Mouse (Mus musculus): ENCODE data around the gene Chchd10.
A peak's percentile ranks its signal among the peaks of the same experiment; 100 is the strongest.

The Chchd10 gene

DNA sequence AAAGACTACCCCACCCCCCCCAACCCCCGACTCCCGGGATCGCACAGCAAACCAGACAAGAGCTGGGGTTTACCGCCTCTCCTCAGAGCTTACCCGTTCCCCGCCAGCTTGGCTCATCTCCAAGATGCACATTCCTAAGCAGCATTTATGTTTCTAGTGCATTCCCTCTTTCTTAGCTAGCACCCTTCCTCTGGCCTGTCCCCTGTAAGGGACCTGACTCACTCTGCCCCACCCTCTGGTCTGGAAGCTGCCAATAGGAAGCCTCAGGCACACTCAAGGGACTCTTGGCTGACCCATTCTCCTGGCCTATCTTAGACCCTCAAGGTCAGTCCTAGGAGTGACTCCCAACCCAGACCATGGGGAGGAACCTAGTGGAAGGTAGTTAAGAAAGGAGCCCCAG lies 2.6 kb upstream of the Chchd10 start:
- DNase-seq, result no peak

- DNase-seq, result no peak
These were observed 1.6 kb upstream of the Chchd10 start for GRCm38 (mm10) chr10:75931311-75931710.

DNA sequence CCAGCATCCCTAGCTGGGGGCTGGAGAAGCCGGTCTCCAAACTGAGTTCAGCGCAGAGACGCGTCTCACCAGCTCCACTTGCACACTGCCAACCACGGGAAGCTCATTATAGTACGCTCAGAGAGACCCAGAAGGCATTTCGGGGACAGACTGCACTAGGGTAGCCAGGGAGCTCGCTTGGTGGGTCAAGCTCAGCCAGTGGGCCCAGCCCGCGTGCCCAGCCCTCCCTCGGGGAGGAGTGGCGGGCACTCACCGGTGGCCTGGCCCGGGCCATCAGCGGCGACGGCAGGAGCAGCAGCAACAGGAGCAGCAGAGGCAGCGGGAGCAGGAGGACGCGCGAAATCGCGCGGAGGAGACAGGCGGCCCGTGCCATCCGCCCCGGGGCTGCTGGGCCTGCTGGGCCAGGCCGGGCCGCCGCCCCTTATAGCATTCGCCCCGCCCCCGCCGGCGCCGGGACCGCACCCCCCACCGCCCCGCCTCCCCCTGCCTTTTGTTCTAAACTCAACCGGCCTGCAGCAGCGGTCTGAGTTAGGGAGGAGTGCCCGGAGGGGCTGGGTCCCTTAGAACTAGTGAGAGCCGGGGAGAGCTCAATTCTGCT lies 750 bp upstream of the Chchd10 start:
- DNase-seq, result no peak

GRCm38 (mm10) chr10:75934991-75935390 lies 2.1 kb downstream of the Chchd10 start:
- DNase-seq, result no peak

DNA sequence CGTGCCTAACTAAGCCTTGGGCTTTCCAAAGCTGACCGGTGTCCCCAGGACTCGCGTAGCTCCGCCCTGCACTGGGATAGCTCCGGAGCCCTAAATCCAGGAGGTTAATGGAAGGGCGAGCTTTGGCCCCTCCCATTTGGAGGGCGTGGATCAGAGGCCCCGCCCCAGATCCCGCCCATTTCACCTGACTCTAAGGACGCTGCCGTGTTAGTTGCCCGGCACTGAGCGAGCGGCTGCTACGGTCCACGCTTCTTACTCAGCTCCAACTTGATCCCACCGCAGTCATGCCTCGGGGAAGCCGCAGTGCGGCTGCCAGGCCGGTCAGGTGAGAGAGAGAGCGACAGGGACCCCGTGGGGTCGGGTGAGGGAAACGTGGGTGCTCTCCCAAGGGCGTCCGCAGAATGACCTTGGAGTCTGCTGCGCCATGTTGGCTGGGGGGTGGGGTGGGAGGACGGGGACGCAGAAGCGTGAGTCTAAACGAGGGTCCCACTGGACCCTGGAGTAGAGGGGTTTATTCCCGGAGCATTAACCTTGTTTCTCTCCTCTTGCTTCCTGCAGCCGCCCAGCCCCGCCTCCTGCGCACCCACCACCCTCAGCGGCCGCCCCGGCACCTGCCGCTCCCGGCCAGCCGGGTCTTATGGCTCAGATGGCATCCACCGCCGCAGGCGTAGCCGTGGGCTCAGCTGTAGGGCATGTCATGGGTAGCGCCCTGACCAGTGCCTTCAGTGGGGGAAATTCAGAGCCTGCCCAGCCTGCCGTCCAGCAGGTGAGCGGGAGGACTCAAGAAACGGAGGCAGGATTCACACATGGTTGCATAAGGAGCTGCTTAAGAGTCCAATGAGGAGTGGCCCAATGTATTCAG lies 3.0 kb downstream of the Chchd10 start, which contains the start of gene Mmp11:
Mmp11 (minus strand) TSS at position 817 of the 862 bp plus-strand sequence.
- DNase-seq, result peak; percentile 89

- DNase-seq, result peak; percentile 53
These were observed 4.2 kb downstream of the Chchd10 start for GRCm38 (mm10) chr10:75936909-75937667.

GRCm38 (mm10) chr10:75937851-75938643 lies 5.1 kb downstream of the Chchd10 start:
- DNase-seq, result no peak

- DNase-seq, result no peak
These were observed 6.7 kb downstream of the Chchd10 start for GRCm38 (mm10) chr10:75939481-75940234.

DNA sequence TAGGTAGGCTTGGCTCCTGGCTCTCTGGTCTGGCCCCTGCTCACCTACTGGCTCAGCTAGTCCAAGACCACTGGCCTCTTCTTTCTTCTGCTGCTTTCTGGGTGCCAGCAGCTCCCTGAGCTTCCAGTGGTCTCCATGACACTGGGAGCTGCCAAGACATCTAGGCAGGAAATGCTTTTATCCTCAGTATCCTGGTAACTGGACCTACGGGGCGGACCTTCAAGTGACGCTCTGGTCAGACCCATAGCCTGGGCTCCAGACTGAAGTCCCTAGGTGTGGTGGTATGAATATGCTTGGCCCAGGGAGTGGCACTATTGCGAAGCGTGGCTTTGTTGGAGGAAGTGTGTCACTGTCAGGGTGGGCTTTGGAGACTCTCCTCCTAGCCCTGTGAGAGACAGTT lies 7.6 kb downstream of the Chchd10 start, which contains the start of gene Gm867:
Gm867 (minus strand) TSS at position 153 of the 400 bp plus-strand sequence.
- DNase-seq, result no peak

DNA sequence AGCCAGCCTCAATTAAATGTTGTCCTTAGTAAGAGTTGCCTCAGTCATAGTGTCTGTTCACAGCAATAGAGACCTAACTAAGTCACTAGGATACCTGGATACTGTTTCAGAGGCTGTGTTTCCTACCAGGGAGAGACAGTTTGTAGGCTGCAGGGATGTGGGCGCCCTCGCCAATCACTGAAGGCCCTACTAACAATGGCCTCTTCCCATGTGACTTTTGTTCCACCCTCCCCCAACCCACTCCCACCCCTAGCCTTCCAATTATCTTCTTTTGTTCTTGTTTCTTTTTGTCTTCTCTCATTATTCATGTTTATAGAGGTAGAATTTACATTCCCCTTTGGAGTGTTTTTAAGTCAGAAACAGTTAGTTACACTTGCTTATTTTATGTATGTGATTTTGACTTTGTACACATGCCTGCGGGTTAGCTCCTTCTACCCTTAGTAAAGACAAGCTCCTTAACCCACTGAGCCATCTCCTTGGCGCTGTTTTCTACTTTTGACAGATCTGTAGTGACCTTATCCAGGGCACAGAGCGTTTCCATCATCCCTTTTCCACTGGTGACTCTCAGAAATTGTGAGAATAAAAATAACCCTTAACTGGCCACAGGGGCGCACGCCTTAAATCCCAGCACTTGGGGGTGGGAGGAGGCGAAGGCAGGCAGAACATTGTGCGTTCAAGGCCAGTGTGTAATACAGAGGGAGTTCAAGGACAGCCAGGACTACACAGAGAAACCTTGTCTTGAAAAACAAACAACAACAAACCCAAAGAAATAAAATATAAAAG lies 8.3 kb downstream of the Chchd10 start:
- DNase-seq, result no peak

- DNase-seq, result no peak
These were observed 10.0 kb downstream of the Chchd10 start, which contains the start of gene Vpreb3 for GRCm38 (mm10) chr10:75942736-75943477. TSS of gene Vpreb3 (plus strand) at chr10:75943057.

DNA sequence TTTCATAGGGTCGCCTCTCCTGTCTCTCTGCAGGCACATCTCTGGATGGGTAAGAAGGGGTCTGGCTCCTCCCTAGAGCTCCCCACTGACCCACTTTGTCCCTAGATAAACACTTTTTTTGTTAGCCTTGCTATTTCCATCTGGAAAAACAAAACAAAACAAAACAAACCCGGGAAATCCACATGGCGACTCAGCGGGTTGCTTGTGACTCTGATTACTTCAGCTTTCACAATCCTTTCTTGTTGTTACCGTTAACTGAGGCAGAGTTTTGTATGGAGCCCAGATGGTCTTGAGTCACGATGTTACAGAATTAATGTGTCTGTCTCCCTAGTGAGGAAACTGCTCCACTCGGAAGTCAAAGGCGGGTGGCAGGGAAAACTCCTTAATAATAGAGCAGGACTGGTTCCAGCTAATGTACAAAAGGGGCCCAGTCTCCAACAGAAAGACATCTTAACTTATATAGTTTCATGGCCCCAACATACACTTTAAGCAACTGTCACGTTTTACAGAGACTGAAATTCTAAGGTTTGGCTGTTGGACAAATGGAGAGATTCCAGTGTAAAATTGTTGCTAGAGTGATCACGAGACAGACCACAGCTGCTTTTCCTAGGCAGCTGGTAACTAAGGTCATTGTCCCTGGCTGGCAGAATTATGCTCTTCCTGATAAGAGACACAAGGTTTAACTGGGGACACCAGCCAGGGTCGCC lies 11.3 kb downstream of the Chchd10 start:
- no peak for DNase-seq

- DNase-seq, result no peak
These were observed 12.3 kb downstream of the Chchd10 start for GRCm38 (mm10) chr10:75945213-75945612.

- no peak for DNase-seq
These were observed 13.0 kb downstream of the Chchd10 start for GRCm38 (mm10) chr10:75945896-75946295.

- no peak for DNase-seq
These were observed 15.1 kb downstream of the Chchd10 start for GRCm38 (mm10) chr10:75948079-75948478.

DNA sequence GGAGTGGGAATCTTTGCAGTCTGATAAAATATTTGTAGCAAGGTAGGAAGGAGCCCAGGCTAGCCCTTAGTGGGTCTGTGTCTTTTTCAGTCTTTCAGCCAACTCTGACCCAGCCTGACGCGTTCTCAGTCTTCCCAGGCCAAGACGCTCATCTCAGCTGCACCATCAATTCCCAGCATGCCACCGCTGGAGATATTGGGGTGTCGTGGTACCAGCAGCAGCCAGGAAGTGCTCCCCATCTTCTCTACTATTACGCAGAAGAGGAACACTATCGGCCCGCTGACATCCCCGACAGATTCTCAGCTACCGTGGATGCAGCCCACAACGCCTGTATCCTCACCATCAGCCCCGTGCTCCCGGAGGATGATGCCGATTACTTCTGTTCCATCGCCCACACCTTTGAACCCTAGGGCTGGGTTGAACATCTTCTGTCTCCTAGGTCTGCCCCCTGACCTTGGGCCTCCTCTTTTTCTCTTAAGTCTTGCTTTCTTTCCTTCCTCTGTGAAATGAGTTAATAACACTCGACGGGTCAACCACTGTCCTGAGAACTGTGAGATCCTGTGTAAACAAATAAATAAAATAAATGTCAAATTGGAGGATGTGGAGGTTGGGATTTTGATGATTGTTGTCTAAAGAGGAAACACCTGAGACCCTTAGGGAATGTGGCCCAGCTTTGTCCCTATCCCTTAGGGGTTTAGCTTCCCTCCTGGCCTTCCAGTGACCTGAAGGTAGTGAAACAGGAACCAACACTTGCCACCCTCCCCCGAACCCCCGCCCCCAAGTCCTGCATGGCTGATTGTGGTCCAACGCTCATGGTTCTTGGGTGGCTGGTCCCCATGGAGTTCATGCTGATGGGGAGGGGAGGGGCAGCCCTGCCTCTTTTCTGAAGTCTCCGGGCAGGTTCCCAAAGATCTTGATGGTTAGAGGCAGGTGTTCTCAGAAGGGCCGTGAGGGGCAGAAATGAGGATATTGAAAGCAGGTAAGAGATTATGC lies 16.4 kb downstream of the Chchd10 start:
- no peak for DNase-seq

DNA sequence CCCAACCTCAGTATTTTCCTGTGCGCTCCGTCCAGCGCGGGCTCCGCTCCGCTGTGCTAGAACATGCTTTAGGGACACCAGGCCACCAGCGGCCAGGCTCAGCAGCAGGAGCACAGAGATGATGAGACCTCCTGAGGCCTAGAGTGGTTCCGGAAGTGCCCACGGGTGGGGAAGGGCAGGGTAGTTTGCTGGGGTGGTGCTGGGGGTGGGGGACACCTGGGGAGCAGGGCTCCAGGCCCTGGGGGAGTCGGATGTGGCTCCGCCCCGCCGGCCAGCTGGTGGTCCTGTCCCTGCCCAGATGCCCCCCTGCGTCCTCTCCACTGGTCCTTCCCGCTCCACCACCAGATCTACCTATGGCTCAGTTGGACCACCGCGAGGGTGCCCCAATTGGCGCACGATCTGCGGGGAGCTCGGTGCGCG lies 17.9 kb downstream of the Chchd10 start:
- DNase-seq, result no peak

GRCm38 (mm10) chr10:75951424-75952050 lies 18.6 kb downstream of the Chchd10 start:
- no peak for DNase-seq
